Comparison of ENCODE assay signal across 9 mouse cellular contexts in the genomic region with DNA sequence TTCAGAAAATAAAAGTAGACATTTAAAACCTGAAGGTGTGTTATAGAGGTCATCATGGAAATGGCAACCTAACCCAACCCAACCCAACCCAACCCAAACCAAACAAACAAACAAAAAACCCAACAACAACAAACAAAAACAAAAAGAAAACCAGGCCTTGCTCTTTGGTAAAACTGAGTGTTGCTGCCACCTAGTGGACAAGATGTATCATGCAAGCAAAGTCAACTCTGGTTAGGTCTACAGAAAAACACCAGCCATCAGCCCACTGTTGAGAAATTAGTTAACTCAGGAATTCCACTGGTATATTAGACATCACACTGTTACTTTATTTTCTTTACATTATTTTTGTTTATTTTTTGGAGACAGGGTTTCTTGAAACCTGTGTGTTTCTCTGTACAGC. TPM values are rescaled to one million over a fixed set of nuclear protein-coding genes. Genes with fewer than 3 reads are reported as not detected.
DNase-seq lines count a peak whose midpoint lies in the region; ATAC-seq and TF ChIP-seq lines count a peak whose summit lies in the region.
"Had no signal": no experiment of that assay in that cellular context is flagged by ENCODE, and none has a peak within 500 bp of the region (broad histone marks: within the 10 kb centered on the region; RNA-seq: fewer than 3 reads in every experiment).

No protein-coding gene starts in this region.

- H3K9me3 ChIP-seq in intestine, postnatal 0 days (ENCODE audit: control insufficient read depth) = no peaks in the 10 kb centered on the region
- H3K9me3 ChIP-seq in intestine, embryonic 16.5 days (ENCODE audit: control insufficient read depth, low read length) = no peaks in the 10 kb centered on the region
- no peaks in the 10 kb centered on the region for H3K9me3 ChIP-seq in kidney, postnatal 0 days (replicated peaks; ENCODE audit: low read length)
- H3K9me3 ChIP-seq: limb, embryonic 15.5 days had no signal

- peak; percentile 73 for TF ChIP-seq CTCF in intestine, postnatal 0 days (IDR thresholded peaks at IDR 0.05; ENCODE audit: low read depth)
- peak; percentile 78 for TF ChIP-seq CTCF in kidney, postnatal 0 days (IDR thresholded peaks at IDR 0.05; ENCODE audit: low read depth)

- no peaks in the 10 kb centered on the region for H3K4me1 ChIP-seq in intestine, postnatal 0 days (replicated peaks; ENCODE audit: control insufficient read depth, insufficient read depth, low read length)
- H3K4me1 ChIP-seq in intestine, embryonic 16.5 days (ENCODE audit: control insufficient read depth, insufficient read depth, low read length) = no peaks in the 10 kb centered on the region
- no peaks in the 10 kb centered on the region for H3K4me1 ChIP-seq in kidney, postnatal 0 days (replicated peaks; ENCODE audit: insufficient read depth, low read length)
- H3K4me1 ChIP-seq: limb, embryonic 15.5 days had no signal

- no peak overlapping the region for H3K4me2 ChIP-seq in intestine, postnatal 0 days (replicated peaks; ENCODE audit: low read depth)
- no peak overlapping the region for H3K4me2 ChIP-seq in intestine, embryonic 16.5 days (ENCODE audit: low read depth, low read length)
- no peak overlapping the region for H3K4me2 ChIP-seq in kidney, postnatal 0 days (ENCODE audit: low read length)
- H3K4me2 ChIP-seq: limb, embryonic 15.5 days had no signal

- peak; percentile 10 for DNase-seq in urinary bladder, postnatal 14 days (ENCODE audit: low spot score)
- DNase-seq in urinary bladder, adult 18-20 months (ENCODE audit: low spot score in 2 of 2) = no peak
- peak; percentile 16 for DNase-seq in c-Kit-positive CD71-positive TER-119-positive erythroid progenitor cells, embryonic 14.5 days (ENCODE audit: low spot score)
- DNase-seq in kidney, postnatal 0 days (ENCODE audit: low spot score) = peak; percentile 27
- peak; percentile 40 for DNase-seq in splenic B cell, adult 2 months (ENCODE audit: low read depth, low spot score)
- no peak for DNase-seq in spleen, postnatal 36 days (ENCODE audit: low spot score in 2 of 2)

- no peak overlapping the region for H3K9ac ChIP-seq in intestine, postnatal 0 days (ENCODE audit: low read depth, low read length)
- no peak overlapping the region for H3K9ac ChIP-seq in intestine, embryonic 16.5 days (ENCODE audit: low read depth, low read length)
- H3K9ac ChIP-seq in kidney, postnatal 0 days (ENCODE audit: low read depth, low read length) = no peak overlapping the region
- H3K9ac ChIP-seq: limb, embryonic 15.5 days had no signal

- H3K27me3 ChIP-seq in intestine, postnatal 0 days (replicated peaks; ENCODE audit: control insufficient read depth, insufficient read depth, low read length) = no peaks in the 10 kb centered on the region
- no peaks in the 10 kb centered on the region for H3K27me3 ChIP-seq in intestine, embryonic 16.5 days (replicated peaks; ENCODE audit: control insufficient read depth, insufficient read depth, low read length)
- H3K27me3 ChIP-seq in kidney, postnatal 0 days (ENCODE audit: insufficient read depth, low read length) = no peaks in the 10 kb centered on the region
- no peaks in the 10 kb centered on the region for H3K27me3 ChIP-seq in splenic B cell, adult 2 months (ENCODE audit: control insufficient read depth, insufficient read depth, low read length, poor library complexity, severe bottlenecking)
- H3K27me3 ChIP-seq: limb, embryonic 15.5 days had no signal

- H3K4me3 ChIP-seq in intestine, postnatal 0 days (ENCODE audit: low read depth, low read length) = no peak overlapping the region
- H3K4me3 ChIP-seq in intestine, embryonic 16.5 days (ENCODE audit: low read length) = no peak overlapping the region
- H3K4me3 ChIP-seq in kidney, postnatal 0 days (replicated peaks; ENCODE audit: low read depth, low read length) = no peak overlapping the region
- H3K4me3 ChIP-seq: limb, embryonic 15.5 days had no signal

- no peak for ATAC-seq in intestine, postnatal 0 days
- ATAC-seq in intestine, embryonic 16.5 days = no peak
- ATAC-seq in kidney, postnatal 0 days (replicated peaks; ENCODE audit: low FRiP score, low read depth) = no peak

- H3K27ac ChIP-seq in intestine, postnatal 0 days (ENCODE audit: low read depth, low read length) = no peak overlapping the region
- H3K27ac ChIP-seq in intestine, embryonic 16.5 days (ENCODE audit: low read length) = no peak overlapping the region
- no peak overlapping the region for H3K27ac ChIP-seq in kidney, postnatal 0 days
- H3K27ac ChIP-seq: limb, embryonic 15.5 days had no signal

- H3K36me3 ChIP-seq in intestine, postnatal 0 days (ENCODE audit: control insufficient read depth, insufficient read depth) = no peaks in the 10 kb centered on the region
- H3K36me3 ChIP-seq in intestine, embryonic 16.5 days (ENCODE audit: control insufficient read depth, insufficient read depth, low read length) = no peaks in the 10 kb centered on the region
- H3K36me3 ChIP-seq in kidney, postnatal 0 days (ENCODE audit: insufficient read depth, low read length) = no peaks in the 10 kb centered on the region
- H3K36me3 ChIP-seq in splenic B cell, adult 2 months (ENCODE audit: control insufficient read depth, insufficient read depth, low read length, poor library complexity, severe bottlenecking) = no peaks in the 10 kb centered on the region
- H3K36me3 ChIP-seq: limb, embryonic 15.5 days had no signal

RNA-seq across cellular contexts. Expression of gene Map7d3, which starts 17.2 kb away (rescaled TPM):
- polyA plus RNA-seq in intestine, postnatal 0 days (2015; fragmentation: Nextera tagmentation; extraction: Ambion mirVana) = 1.2 and 1.4 TPM in 2 replicates
- polyA plus RNA-seq in intestine, embryonic 16.5 days (2015; fragmentation: Nextera tagmentation; extraction: Ambion mirVana) = 0.77 and 1.1 TPM in 2 replicates
- 2.6 and 3.0 TPM in 2 replicates for polyA plus RNA-seq in kidney, postnatal 0 days (2015; fragmentation: Nextera tagmentation; extraction: Ambion mirVana)

RNA-seq across cellular contexts. Expression of gene Adgrg4, which starts 30.6 kb away (rescaled TPM):
- polyA plus RNA-seq in intestine, postnatal 0 days (2015; fragmentation: Nextera tagmentation; extraction: Ambion mirVana) = 1.3 and 2.2 TPM in 2 replicates
- polyA plus RNA-seq in intestine, embryonic 16.5 days (2015; fragmentation: Nextera tagmentation; extraction: Ambion mirVana) = 0.56 and 0.92 TPM in 2 replicates
- 0.04 TPM in 1 of 2 replicates, not detected in the other for polyA plus RNA-seq in kidney, postnatal 0 days (2015; fragmentation: Nextera tagmentation; extraction: Ambion mirVana)
- polyA plus RNA-seq: limb, embryonic 15.5 days had no signal

Comparison
In these comparisons a context has a peak if more than half of its experiments do, and no peak if none do; other contexts are left out.
1. DNase-seq: peak in urinary bladder, postnatal 14 days (single experiment), c-Kit-positive CD71-positive TER-119-positive erythroid progenitor cells, embryonic 14.5 days (single experiment), kidney, postnatal 0 days (single experiment) and splenic B cell, adult 2 months (single experiment); none in urinary bladder, adult 18-20 months (0 of 2) and spleen, postnatal 36 days (0 of 2).